Mouse (Mus musculus) CH12.LX (cell line): ENCODE measurements around the gene Gm37240.

Experiments used
- EP300 ChIP-seq: IDR thresholded peaks from 2 replicates; pipeline ENCODE4 v1.6.1; 2011; ENCODE audit warnings: low read length, improper control_type of control experiment
- JUND ChIP-seq: conservative IDR thresholded peaks from 2 replicates; pipeline ENCODE4 v1.6.1; 2011; ENCODE audit warnings: low read depth, low read length, improper control_type of control experiment
- MEF2A ChIP-seq: IDR thresholded peaks from 2 replicates; pipeline ENCODE4 v1.6.1; 2014; ENCODE audit warnings: low read depth, mild to moderate bottlenecking, inconsistent platforms, low read length, improper control_type of control experiment, borderline replicate concordance

DNA sequence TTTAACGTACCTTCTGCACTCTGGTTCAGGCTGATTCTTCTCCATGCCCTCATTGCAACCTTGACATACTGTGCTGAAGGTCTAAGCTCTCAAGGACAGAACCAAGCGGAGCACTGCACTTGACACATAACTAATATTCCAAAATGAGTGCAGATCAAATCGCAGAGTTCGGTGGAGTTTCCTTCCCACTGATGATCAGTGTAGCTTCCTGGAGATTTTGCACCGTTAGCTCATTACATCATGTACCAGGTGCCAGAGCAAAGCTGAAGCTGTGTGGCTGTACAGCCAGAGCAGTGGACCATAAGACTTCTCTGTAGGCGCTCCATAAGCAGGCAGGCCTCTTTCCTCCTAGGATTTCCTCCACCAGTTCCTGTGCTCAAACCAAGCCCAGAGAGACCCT, 427.3 kb downstream of the Gm37240 start:
- TF ChIP-seq JUND: no peak
- no peak for TF ChIP-seq MEF2A
- TF ChIP-seq EP300: no peak
